Mouse (Mus musculus) CH12.LX (cell line): ENCODE measurements around the gene Gns. TPM values are rescaled to one million over a fixed set of nuclear protein-coding genes. Genes with fewer than 3 reads are reported as not detected.
A peak's percentile ranks its signal among the peaks of the same experiment; 100 is the strongest.

Experiments
- DNase-seq: peaks from one replicate; pipeline ENCODE4 v3.0.0-alpha.2; 2013; ENCODE audit errors: extremely low read depth
- H3K27ac ChIP-seq: 2 replicates; pipeline ENCODE4 v1.5.1; 2012; ENCODE audit warnings: low read depth, mild to moderate bottlenecking, control low read depth, moderate library complexity; ENCODE audit not compliant: insufficient read depth
- H3K27me3 ChIP-seq: replicated peaks from 2 replicates; pipeline ENCODE3; 2012; ENCODE audit warnings: inconsistent platforms
- H3K36me3 ChIP-seq, 2 experiments: replicated peaks in 1 of 2; 2 replicates each; pipeline versions ENCODE3 to v1.6.1; 2012; ENCODE audit warnings: inconsistent platforms in 1 of 2, low read length in 1 of 2, mild to moderate bottlenecking in 1 of 2, mixed read lengths in 1 of 2, moderate library complexity in 1 of 2; ENCODE audit not compliant: control insufficient read depth in 1 of 2, insufficient read depth in 1 of 2
- H3K4me1 ChIP-seq, 2 experiments: 2 replicates each; pipeline ENCODE4 v1.6.1; 2012; ENCODE audit warnings: inconsistent platforms in 1 of 2, moderate library complexity in 1 of 2; ENCODE audit not compliant: insufficient read depth in 2 of 2, control insufficient read depth in 1 of 2
- H3K4me2 ChIP-seq: 2 replicates; pipeline ENCODE4 v1.6.1; 2012; ENCODE audit warnings: low read depth, mild to moderate bottlenecking, control low read depth; ENCODE audit not compliant: poor library complexity, insufficient read depth, severe bottlenecking
- H3K4me3 ChIP-seq, 3 experiments: fragments of 150-350 bp in 1 of 3; sonication (generic) in 1 of 3; replicated peaks in 1 of 3; 2 replicates each; pipeline versions ENCODE3 to v1.5.1; 2011 to 2012; ENCODE audit warnings: low read depth in 2 of 3, low read length in 2 of 3, mild to moderate bottlenecking in 2 of 3, moderate library complexity in 2 of 3, control low read depth in 1 of 3, improper control_type of control experiment in 1 of 3, inconsistent platforms in 1 of 3, mixed read lengths in 1 of 3; ENCODE audit not compliant: poor library complexity in 1 of 3
- H3K79me2 ChIP-seq: replicated peaks from 2 replicates; pipeline ENCODE4 v1.6.1; 2012; ENCODE audit warnings: mild to moderate bottlenecking, moderate library complexity; ENCODE audit not compliant: control insufficient read depth, poor library complexity, insufficient read depth, severe bottlenecking; ENCODE audit errors: extremely low read depth
- H3K9ac ChIP-seq: 2 replicates; pipeline ENCODE4 v1.6.1; 2012; ENCODE audit warnings: low read depth, mild to moderate bottlenecking, control low read depth, moderate library complexity; ENCODE audit not compliant: insufficient read depth
- H3K9me3 ChIP-seq: replicated peaks from 2 replicates; pipeline ENCODE3; 2012; ENCODE audit warnings: low read length, inconsistent platforms, mixed read lengths
- CHD1 ChIP-seq: IDR thresholded peaks from 2 replicates; pipeline ENCODE4 v1.6.1; 2012; ENCODE audit warnings: low read depth, low read length, improper control_type of control experiment, inconsistent platforms
- CHD2 ChIP-seq: IDR thresholded peaks from 2 replicates; pipeline ENCODE4 v1.6.1; 2011; ENCODE audit warnings: low read length, improper control_type of control experiment
- CTCF ChIP-seq, 2 experiments: IDR thresholded peaks in 1 of 2; conservative IDR thresholded peaks in 1 of 2; 2 replicates each; pipeline ENCODE4 v1.5.1; 2011 to 2012; ENCODE audit warnings: low read depth in 2 of 2, low read length in 2 of 2, improper control_type of control experiment in 1 of 2, inconsistent platforms in 1 of 2, mild to moderate bottlenecking in 1 of 2, moderate library complexity in 1 of 2
- E2F4 ChIP-seq: IDR thresholded peaks from 2 replicates; pipeline ENCODE4 v1.6.1; 2011; ENCODE audit warnings: low read depth, low read length, improper control_type of control experiment; ENCODE audit not compliant: insufficient replicate concordance
- ELF1 ChIP-seq: IDR thresholded peaks from 2 replicates; pipeline ENCODE4 v1.6.1; 2014; ENCODE audit warnings: low read depth, mild to moderate bottlenecking, inconsistent platforms, low read length, improper control_type of control experiment
- GABPA ChIP-seq: IDR thresholded peaks from 2 replicates; pipeline ENCODE4 v1.6.1; 2012; ENCODE audit warnings: low read depth, low read length, improper control_type of control experiment, inconsistent platforms; ENCODE audit not compliant: insufficient replicate concordance
- HCFC1 ChIP-seq: IDR thresholded peaks from 2 replicates; pipeline ENCODE4 v1.6.1; 2012; ENCODE audit warnings: low read depth, mild to moderate bottlenecking, inconsistent platforms, low read length, improper control_type of control experiment
- MXI1 ChIP-seq: IDR thresholded peaks from 2 replicates; pipeline ENCODE4 v1.6.1; 2011; ENCODE audit warnings: mild to moderate bottlenecking, low read depth, low read length, improper control_type of control experiment
- MYC ChIP-seq: IDR thresholded peaks from 2 replicates; pipeline ENCODE4 v1.6.1; 2011; ENCODE audit warnings: low read depth, mild to moderate bottlenecking, improper control_type of control experiment, low read length
- POLR2A ChIP-seq: IDR thresholded peaks from 2 replicates; pipeline ENCODE4 v1.6.1; 2011; ENCODE audit warnings: low read depth, mild to moderate bottlenecking, improper control_type of control experiment, low read length
- RCOR1 ChIP-seq: conservative IDR thresholded peaks from 2 replicates; pipeline ENCODE4 v1.6.1; 2012; ENCODE audit warnings: low read depth, mild to moderate bottlenecking, inconsistent platforms, low read length, improper control_type of control experiment
- SIN3A ChIP-seq: IDR thresholded peaks from 2 replicates; pipeline ENCODE4 v1.6.1; 2012; ENCODE audit warnings: low read length, improper control_type of control experiment, inconsistent platforms
- SMC3 ChIP-seq: IDR thresholded peaks from 2 replicates; pipeline ENCODE4 v1.6.1; 2011; ENCODE audit warnings: low read depth, low read length, improper control_type of control experiment
- TBP ChIP-seq: conservative IDR thresholded peaks from 2 replicates; pipeline ENCODE4 v1.6.1; 2011; ENCODE audit warnings: low read depth, low read length, improper control_type of control experiment
- TCF12 ChIP-seq: IDR thresholded peaks from 2 replicates; pipeline ENCODE4 v1.6.1; 2014; ENCODE audit warnings: low read depth, mild to moderate bottlenecking, inconsistent platforms, low read length, improper control_type of control experiment
- UBTF ChIP-seq: IDR thresholded peaks from 2 replicates; pipeline ENCODE4 v1.6.1; 2012; ENCODE audit warnings: low read depth, mild to moderate bottlenecking, inconsistent platforms, low read length, improper control_type of control experiment, moderate library complexity
- ZMIZ1 ChIP-seq: IDR thresholded peaks from 2 replicates; pipeline ENCODE4 v1.6.1; 2012; ENCODE audit warnings: low read depth, mild to moderate bottlenecking, inconsistent platforms, low read length, improper control_type of control experiment
- ZNF384 ChIP-seq: IDR thresholded peaks from 2 replicates; pipeline ENCODE4 v1.6.1; 2012; ENCODE audit warnings: low read depth, low read length, improper control_type of control experiment, inconsistent platforms
- dilution Hi-C: fragments of 300-500 bp; cut with MboI; formaldehyde crosslinking; loops from 2 replicates; pipeline ENCODE4 v1.14.3; 2020; ENCODE audit warnings: low sequenced_read_pairs; ENCODE audit not compliant: extremely low pct_unique_long_range_greater_than_20kb, extremely low pct_ligation_motif_present
- in situ Hi-C: fragments of 300-500 bp; cut with MboI; formaldehyde crosslinking; loops from 3 replicates; pipeline ENCODE4 v1.14.3; 2019; ENCODE audit warnings: low sequenced_read_pairs, low pct_ligation_motif_present, low pct_unique_long_range_greater_than_20kb, mixed read lengths
- polyA plus RNA-seq: library from polyadenylated mRNA; unstranded; fragments of >175 nt; gene quantifications from 2 replicates; pipeline ENCODE4 v1.2.1, GENCODE M21; 2012; ENCODE audit warnings: low read depth; ENCODE audit not compliant: insufficient read length
- total RNA-seq, 2 experiments: library from RNA; depleted of rRNA; stranded (reverse); fragments of 300-350 nt in 1 of 2; fragments of >200 nt in 1 of 2; gene quantifications; 2 replicates each; pipeline ENCODE4 v1.2.3; 2012 to 2014

Gns gene
- total and polyA plus RNA-seq, 3 experiments = 28.7 to 104 (median 58.2) TPM

DNA sequence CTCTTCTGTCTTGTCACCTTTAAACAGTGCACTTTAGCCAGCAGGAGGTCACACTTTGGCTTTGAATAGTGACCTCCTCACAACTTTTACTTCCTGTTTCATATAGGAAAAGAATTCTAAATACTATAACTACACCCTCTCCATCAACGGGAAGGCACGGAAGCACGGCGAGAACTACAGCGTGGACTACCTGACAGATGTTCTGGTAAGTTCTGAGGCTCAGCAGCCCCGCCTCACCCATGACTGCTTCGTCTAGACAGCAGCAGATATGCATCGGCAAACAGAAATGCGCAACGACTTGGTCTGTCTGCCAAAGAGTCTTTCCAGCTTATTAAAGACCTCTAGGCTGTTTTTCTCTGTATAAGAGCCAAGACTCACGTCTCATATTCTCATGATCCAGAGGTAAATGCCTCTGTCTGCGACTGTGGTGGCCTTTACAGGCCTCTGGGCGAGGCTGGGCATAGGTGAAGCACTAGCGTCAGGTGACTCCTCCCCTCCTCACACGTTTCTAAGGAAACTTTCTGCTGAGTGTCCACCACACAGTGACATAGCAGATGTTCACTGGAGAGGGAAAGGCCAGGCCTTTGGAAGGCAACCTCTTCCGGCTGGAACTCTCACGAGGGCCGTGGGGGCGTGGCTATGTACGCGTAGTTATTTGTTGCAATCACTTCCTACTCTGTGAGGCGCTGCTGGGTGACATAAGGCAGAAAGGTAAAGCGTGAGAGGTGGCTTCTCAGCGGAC, 11.8 kb downstream of the Gns start (continued):
- peak; percentile 57; the same call in 1 of the 2 replicates for TF ChIP-seq CHD2
- TF ChIP-seq HCFC1 = peak; percentile 39; the same call in 1 of the 2 replicates
- TF ChIP-seq ELF1 = peak; percentile 88
- peak; percentile 65 for TF ChIP-seq TCF12
- TF ChIP-seq SMC3 = no peak
- TF ChIP-seq CTCF (conservative IDR thresholded peaks at IDR 0.05 in 1 of 2, IDR thresholded peaks at IDR 0.05 in 1 of 2; ENCODE audit: low read depth in 2 of 2, low read length in 2 of 2) = no peak
- TF ChIP-seq ZMIZ1 = no peak

DNA sequence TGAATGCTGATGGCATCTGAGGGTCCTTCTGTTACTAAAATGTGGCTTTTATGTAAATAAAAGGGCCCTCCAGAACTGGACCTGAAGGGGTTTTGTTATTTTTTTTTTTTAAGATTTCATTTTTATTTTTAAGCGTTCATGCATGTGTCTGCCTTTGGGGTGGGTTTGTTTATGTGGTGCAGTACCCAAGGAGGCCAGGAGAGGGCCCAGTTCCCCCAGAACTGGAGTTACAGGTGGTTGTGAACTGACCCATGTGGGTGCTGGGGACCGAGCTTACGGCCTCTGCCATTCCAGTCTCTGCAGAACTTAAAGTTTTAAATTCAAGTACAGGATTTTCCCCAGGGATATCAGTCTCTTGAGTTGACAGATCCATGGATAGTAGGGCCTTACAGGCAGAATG, 14.5 kb downstream of the Gns start:
- dilution Hi-C loops = no loop called here
- Histone ChIP-seq H3K36me3 (peaks cover 59 to 74% of the 10 kb centered on the region in 2 experiments), H3K27ac (no peak overlapping the region)
- no peak for DNase-seq
- TF ChIP-seq GABPA = no peak
- TF ChIP-seq CTCF (conservative IDR thresholded peaks at IDR 0.05 in 1 of 2, IDR thresholded peaks at IDR 0.05 in 1 of 2; ENCODE audit: low read depth in 2 of 2, low read length in 2 of 2) = peak in 1 of 2 experiments; percentile 19; a peak in 2 of 4 replicates
- TF ChIP-seq, all 38 proteins: peak for 1
- H3K4me1 ChIP-seq = peaks cover 9 to 32% of the 10 kb centered on the region in 2 experiments
- peaks cover 4% of the 10 kb centered on the region for H3K9me3 ChIP-seq
- H3K4me2 ChIP-seq = no peak overlapping the region
- no peak overlapping the region for H3K9ac ChIP-seq
- no peak overlapping the region for H3K4me3 ChIP-seq
- no peaks in the 10 kb centered on the region for H3K79me2 ChIP-seq
- no peaks in the 10 kb centered on the region for H3K27me3 ChIP-seq
- in situ Hi-C loops = no loop called here

DNA sequence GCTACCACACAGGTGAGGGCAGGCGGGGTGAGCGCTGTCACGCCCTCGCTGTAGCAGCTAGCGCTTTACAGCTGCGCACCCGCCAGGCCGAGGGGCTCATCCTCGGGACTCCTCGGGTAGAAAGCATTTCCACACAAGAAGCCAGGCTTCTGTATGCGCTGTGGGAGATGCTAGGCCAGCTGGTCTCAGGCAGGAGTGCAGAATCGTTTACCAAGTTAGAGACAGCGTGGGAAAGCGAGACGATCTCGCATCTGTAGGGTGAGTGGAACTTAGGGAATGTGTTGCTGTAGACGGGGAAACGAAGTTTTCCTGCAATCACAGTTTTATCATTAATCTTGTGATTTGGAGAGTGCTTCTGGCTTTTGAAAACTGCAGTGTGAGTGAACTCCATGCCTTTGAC, 16.4 kb downstream of the Gns start:
- H3K4me3 ChIP-seq = no peak overlapping the region
- TF ChIP-seq ELF1 = no peak
- TF ChIP-seq MYC = no peak
- TF ChIP-seq SMC3 = no peak
- no peak for TF ChIP-seq HCFC1
- no peak for TF ChIP-seq TBP
- no peak for TF ChIP-seq MXI1
- no peak for TF ChIP-seq CHD1
- no peak for TF ChIP-seq RCOR1
- TF ChIP-seq ZNF384 = no peak
- TF ChIP-seq UBTF = no peak
- no peak for TF ChIP-seq SIN3A
- no peak for TF ChIP-seq CHD2
- TF ChIP-seq POLR2A = no peak
- TF ChIP-seq E2F4 = no peak
- TF ChIP-seq, all 38 proteins: peak for 0
- Histone ChIP-seq H3K4me2 (no peak overlapping the region), H3K27me3 (no peaks in the 10 kb centered on the region), H3K4me1 (peaks cover 7 to 25% of the 10 kb centered on the region in 2 experiments), H3K36me3 (peaks cover 75 to 92% of the 10 kb centered on the region in 2 experiments), H3K9me3 (peaks cover 4% of the 10 kb centered on the region), H3K79me2 (no peaks in the 10 kb centered on the region), H3K9ac (no peak overlapping the region), H3K27ac (no peak overlapping the region)
- in situ Hi-C loops = no loop called here
- dilution Hi-C loops = no loop called here
- no peak for DNase-seq
